Mouse (Mus musculus) E14TG2a.4 (cell line): ENCODE measurements around the gene Gm20916.
"Not testable (repeated sequence)": the region's sequence is repeated elsewhere in the genome, so short reads cannot be mapped to it uniquely, and the experiment has no call there.

Experiments used
- CTCF ChIP-seq: conservative IDR thresholded peaks from 2 replicates; pipeline ENCODE4 v1.5.1; 2014; ENCODE audit warnings: low read length
- NANOG ChIP-seq: IDR thresholded peaks from 2 replicates; pipeline ENCODE4 v1.6.1; 2014; ENCODE audit warnings: borderline replicate concordance, low read length, mixed read lengths
- POU5F1 ChIP-seq: IDR thresholded peaks from 2 replicates; pipeline ENCODE4 v1.6.1; 2014; ENCODE audit warnings: low read length, borderline replicate concordance

DNA sequence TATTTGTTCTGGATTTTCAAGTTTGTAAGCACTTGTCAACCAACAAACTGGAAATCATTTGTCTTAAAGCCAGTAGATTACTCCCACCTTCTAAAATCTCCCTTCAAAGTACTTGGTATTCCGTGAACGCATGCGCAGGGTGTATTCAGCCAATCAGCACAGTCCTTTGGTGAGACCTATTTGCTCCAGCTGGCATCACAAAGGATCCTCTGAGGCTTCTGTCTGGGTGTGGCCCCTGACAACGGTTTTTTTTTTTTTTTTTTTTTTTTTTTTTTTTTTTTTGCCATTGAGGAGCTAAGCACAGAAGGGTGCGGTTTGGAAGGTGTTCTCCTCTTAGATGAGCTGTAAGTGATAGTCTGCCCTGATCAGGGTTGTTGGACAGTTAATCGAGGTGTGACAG is at the start of gene Gm20916:
- TF ChIP-seq CTCF, NANOG, POU5F1: not testable (repeated sequence)
